Mouse (Mus musculus): Measurements from ENCODE around the gene Rps28. TPM values are rescaled to one million over a fixed set of nuclear protein-coding genes. Genes with fewer than 3 reads are reported as not detected.
"Not testable (repeated sequence)": the region's sequence is repeated elsewhere in the genome, so short reads cannot be mapped to it uniquely, and the experiment has no call there.

Gene Rps28
- total RNA-seq (2014; fragmentation: Nextera tagmentation) (3,502 and 3,517 TPM in 2 replicates), total RNA-seq (2017) (2,416 and 2,576 TPM in 2 replicates)

DNA sequence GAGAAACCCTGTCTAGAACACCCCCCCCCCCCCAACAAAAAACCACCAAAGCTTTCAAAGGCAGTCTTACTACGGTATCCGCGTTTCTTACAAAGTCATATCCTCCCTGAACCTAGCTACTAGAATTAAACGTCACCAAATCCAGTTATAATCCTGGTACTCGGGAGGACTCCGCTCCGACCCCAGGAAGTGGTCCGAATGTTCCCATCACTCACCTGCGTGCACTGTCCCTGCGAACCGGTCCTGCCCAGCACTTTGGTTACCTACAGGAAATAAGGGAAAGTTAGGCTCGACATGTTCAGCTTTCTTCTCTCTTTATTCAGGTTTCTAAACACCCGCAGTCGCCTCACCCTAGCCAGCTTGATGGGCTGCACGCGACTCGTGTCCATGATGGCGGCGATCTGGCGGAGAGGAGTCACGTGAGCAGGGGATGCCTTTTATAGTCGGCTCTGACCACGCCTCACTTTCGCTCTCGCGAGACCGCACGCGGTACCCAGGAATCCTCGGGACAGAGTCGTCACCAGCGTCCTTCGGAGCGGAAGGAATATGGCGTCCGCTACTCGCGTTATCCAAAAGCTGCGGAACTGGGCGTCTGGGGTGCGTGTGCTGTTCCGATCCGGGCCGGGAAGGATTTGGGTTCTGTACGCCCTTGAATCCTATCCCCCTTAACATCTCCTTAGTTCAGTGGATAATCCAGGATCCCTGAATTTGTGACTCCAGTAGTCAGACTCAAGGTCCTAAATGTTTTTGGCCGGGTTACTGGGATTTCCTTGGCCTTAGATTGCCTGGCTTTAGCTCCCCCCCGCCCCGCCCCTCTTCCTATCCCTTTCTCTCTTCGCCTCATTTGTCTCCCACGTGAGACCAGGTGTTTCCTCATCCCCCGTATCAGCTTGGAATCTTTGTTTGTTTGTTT, at the start of gene Rps28, which contains the start of gene Ndufa7:
Gene Rps28, minus strand, starts transcription at position 479 of the 913 bp plus-strand sequence.
Gene Ndufa7, plus strand, starts transcription at position 489 of the 913 bp plus-strand sequence.
- peak; percentile 96 for ATAC-seq (replicated peaks; ENCODE audit: poor library complexity, severe bottlenecking)

DNA sequence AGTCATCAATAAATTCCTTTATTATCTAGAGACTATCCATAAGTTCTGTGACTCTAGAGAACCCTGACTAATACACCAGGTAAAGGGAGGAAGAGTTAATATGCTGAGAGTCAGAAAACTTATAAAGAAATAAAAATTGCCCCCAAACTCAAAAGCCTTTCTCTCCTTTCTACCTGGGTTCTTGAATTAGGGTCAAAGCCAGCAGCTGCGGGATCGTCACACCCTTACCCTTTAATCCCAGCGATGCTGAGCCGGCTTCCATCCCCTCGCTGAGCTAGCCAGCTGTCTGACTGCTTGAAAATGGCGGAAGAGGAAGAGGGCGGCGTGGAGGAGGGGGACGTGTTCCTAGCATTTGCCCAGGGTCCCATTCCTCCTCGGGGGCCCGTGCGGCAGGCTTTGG, 49.2 kb upstream of the Rps28 start, which contains the start of gene Gm7029:
Gene Gm7029, plus strand, starts transcription at position 301 of the 400 bp plus-strand sequence.
- not testable (repeated sequence) for ATAC-seq (replicated peaks; ENCODE audit: poor library complexity, severe bottlenecking)

DNA sequence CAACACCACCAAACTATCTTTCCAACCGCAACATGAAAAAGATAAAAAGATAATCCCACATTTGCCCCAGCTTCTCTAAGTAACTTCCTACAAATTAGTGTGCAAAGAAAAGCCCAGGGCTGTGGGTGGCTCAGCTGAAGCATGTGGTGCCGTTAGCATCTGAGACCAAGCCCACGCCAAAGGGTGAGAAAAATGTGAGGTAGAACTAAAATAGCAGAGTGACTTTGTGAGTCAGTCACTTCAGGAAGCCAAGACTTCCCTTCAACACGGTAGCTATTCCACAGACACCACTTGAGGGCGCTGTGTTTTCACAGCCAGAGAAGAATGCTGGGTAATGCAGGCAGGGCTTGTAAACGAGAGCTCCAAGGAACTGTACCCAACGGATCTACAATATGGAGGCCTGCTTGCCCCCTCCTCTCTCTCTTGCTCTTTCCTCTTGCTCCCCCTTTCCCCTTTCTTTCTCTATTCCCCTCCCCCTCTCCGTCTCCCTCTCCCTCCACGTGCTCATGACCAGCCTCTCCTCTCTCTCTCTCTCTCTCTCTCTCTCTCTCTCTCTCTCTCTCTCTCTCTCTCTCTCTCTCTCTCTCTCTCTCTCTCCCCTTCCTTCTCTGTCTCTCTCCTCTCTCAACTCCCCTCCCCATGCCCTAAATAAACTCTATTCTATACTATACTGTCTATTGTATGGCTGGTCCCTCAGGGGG, 41.1 kb upstream of the Rps28 start:
- ATAC-seq (replicated peaks; ENCODE audit: poor library complexity, severe bottlenecking): peak; percentile 92

- ATAC-seq (replicated peaks; ENCODE audit: poor library complexity, severe bottlenecking): no peak
Measured at GRCm38 (mm10) chr17:33857816-33858215, 33.5 kb upstream of the Rps28 start.

GRCm38 (mm10) chr17:33851331-33851730, 27.0 kb upstream of the Rps28 start:
- ATAC-seq (replicated peaks; ENCODE audit: poor library complexity, severe bottlenecking): no peak

GRCm38 (mm10) chr17:33848139-33848538, 23.8 kb upstream of the Rps28 start:
- ATAC-seq (replicated peaks; ENCODE audit: poor library complexity, severe bottlenecking): no peak

DNA sequence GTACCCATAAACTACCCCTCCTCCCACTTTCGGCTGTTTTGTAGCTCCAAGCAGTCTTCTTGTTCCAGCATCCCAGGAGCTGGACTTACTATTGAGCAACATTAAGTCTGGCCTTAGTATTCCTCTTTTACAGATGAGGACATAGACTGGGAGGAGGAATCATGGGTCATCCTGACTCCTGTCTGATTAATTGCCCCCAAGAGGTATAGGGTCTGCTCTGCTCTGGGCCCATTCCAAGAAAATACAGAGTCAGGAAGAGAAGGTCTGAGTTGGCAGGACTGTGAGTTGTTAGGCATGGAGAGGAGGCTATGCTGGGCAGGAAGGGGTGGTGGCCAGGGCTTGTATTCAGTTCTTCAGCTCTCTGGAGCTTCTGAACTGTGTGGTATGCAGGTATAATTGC, 19.8 kb upstream of the Rps28 start:
- 0 out of 2 replicates have a peak, but pooled peaks have one; percentile 10 for ATAC-seq (replicated peaks; ENCODE audit: poor library complexity, severe bottlenecking)

- ATAC-seq (replicated peaks; ENCODE audit: poor library complexity, severe bottlenecking): peak; percentile 89
Measured at GRCm38 (mm10) chr17:33842966-33843795, 18.8 kb upstream of the Rps28 start, which contains the start of gene Cd320. Gene Cd320, plus strand, starts transcription at chr17:33843091.

GRCm38 (mm10) chr17:33829561-33829960, 5.2 kb upstream of the Rps28 start:
- no peak for ATAC-seq (replicated peaks; ENCODE audit: poor library complexity, severe bottlenecking)

DNA sequence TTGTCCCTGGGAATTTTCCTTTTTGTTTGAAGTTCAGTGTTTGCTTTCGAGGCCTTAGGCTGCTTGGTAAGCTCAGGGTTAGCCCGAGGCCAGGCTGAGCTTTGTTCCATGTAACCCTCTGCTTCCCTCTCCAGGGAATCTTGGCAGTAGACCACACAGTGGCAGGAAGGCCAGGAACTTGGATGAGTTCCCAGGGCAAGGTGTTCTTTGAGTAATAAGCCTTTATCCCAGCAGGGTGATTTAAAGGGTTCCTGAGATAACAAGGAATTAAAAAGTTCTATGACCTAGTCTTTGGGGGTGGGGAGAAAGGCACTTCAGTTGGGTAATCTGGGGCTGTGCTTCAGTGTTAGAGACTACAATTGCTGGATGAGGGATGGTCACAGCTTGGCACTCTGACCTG, 4.5 kb upstream of the Rps28 start:
- ATAC-seq (replicated peaks; ENCODE audit: poor library complexity, severe bottlenecking): no peak

DNA sequence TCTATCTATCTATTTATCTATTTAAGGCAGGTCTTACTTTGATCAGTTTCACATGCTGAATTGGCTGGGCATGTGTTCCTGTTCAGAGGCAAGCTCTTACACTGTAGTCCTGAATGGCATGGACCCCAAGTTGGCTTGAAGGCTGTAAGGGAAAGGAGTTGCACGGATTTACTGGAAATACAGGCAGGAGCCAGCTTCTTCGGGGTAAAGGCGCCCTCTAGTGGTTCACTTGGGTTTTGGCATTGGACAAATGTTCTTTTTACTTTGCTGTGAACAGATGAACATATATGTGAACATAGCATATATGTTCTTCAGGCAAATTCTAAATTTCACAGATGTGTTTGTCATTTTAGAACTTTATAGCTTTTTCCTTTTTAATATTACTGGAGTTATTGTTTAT, 2.5 kb upstream of the Rps28 start:
- peak; percentile 47 for ATAC-seq (replicated peaks; ENCODE audit: poor library complexity, severe bottlenecking)

GRCm38 (mm10) chr17:33825462-33825861, 1.1 kb upstream of the Rps28 start:
- ATAC-seq (replicated peaks; ENCODE audit: poor library complexity, severe bottlenecking): no peak

DNA sequence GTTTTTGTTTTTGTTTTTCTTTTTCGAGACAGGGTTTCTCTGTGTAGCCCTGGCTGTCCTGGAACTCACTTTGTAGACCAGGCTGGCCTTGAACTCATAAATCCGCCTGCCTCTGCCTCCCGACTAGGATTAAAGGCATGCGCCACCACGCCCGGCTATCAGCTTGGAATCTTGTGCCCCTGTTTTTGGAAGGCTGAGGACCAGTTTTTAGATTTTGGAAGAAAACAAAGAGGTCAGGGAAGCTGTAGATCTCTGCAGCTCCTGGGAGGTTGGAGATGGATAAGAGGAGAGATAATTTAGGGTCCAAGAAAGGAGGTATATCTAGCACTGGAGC, 602 bp upstream of the Rps28 start:
- ATAC-seq (replicated peaks; ENCODE audit: poor library complexity, severe bottlenecking): not testable (repeated sequence)

GRCm38 (mm10) chr17:33823171-33823570, 1.2 kb downstream of the Rps28 start:
- not testable (repeated sequence) for ATAC-seq (replicated peaks; ENCODE audit: poor library complexity, severe bottlenecking)

GRCm38 (mm10) chr17:33822436-33822959, 1.9 kb downstream of the Rps28 start:
- ATAC-seq (replicated peaks; ENCODE audit: poor library complexity, severe bottlenecking): no peak

DNA sequence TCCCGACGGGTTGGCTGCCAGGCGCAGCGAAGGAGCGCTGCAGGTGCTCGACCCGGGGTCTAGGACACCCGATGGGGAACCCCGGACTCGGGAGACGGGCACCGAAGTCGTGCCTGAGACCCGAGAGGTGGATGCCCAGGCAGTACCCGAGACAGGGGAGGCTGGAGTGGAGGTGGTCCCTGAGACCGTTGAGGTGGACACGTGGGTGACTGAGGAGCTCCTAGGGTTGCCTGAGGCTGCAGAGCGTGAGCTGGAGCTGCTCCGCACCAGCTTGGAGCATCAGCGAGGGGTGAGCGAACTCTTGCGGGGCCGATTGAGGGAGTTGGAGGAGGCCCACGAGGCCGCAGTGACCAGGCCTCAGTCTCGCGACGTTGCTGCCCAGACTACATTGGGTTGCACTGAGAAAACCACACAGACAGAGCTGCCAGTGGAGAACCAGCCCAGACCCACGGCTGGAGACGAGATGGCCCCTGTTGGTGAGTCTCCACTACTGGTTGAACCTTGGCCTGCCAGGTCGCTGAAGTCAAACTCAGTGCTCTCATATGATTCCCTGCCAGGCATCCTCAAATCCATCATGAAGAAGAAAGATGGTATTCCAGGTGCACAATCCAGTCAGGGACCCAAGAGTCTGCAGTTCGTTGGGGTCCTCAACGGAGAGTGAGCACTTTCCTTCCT, 6.3 kb downstream of the Rps28 start:
- peak; percentile 1; the same call in 1 of the 2 replicates for ATAC-seq (replicated peaks; ENCODE audit: poor library complexity, severe bottlenecking)

- ATAC-seq (replicated peaks; ENCODE audit: poor library complexity, severe bottlenecking): peak; percentile 84
Measured at GRCm38 (mm10) chr17:33817184-33817968, 7.0 kb downstream of the Rps28 start.

DNA sequence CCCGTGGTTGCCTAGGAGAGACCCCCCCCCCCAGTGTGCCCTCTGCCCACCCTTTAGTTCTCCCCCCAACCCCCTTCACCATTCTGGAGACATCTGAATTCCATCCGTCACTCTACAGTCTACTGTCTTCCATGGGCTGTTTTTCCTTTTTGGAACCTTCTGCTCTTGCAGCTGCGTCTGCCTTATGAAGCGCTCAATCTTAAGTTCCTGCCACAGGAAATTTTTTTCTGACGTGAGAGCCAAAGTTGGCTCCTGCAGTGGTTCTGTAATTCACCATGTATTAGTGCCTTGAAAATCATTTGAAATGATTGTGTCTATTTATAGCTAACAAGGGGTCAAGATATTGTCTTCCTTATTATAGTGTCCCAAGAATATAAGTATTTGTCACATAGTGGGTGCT, 7.8 kb downstream of the Rps28 start:
- no peak for ATAC-seq (replicated peaks; ENCODE audit: poor library complexity, severe bottlenecking)

DNA sequence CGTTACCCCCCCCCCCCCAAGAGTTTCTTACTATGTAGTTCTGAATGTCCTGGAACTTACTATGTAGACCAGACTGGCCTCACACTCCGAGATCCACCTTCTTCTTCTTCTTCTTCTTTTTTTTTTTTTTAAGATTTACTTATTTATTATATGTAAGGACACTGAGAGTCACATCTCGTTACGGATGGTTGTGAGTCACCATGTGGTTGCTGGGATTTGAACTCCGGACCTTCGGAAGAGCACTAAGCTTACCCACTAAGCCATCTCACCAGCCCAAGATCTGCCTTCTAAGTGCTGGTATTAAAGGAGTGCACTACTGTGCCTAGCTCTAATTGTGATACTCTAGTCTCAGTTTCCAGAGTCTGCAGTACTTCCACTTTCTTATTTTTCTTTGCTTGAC, 9.0 kb downstream of the Rps28 start:
- no peak for ATAC-seq (replicated peaks; ENCODE audit: poor library complexity, severe bottlenecking)
